Mouse (Mus musculus): ENCODE results near the gene Gm5580. TPM values are rescaled to one million over a fixed set of nuclear protein-coding genes. Genes with fewer than 3 reads are reported as not detected.
"Not testable (repeated sequence)": the region's sequence is repeated elsewhere in the genome, so short reads cannot be mapped to it uniquely, and the experiment has no call there.

The Gm5580 gene
- polyA plus RNA-seq (2012; rRNA removed): 0.11 TPM in 1 of 2 replicates, not detected in the other

- not testable (repeated sequence) for H3K36me3 ChIP-seq (ENCODE audit: control insufficient read depth, insufficient read depth, low read length); H3K4me3 ChIP-seq (ENCODE audit: low read depth, low read length); H3K27me3 ChIP-seq (ENCODE audit: control insufficient read depth, insufficient read depth, low read length); H3K27ac ChIP-seq (ENCODE audit: insufficient read depth, low read depth, low read length); H3K4me1 ChIP-seq (ENCODE audit: control insufficient read depth, insufficient read depth, insufficient read length, low read length)
- 93% methylated on average over 11 of the region's 11 CpGs for WGBS
Observed at GRCm38 (mm10) chr6:116550841-116551240, at the start of gene Gm5580. TSS of gene Gm5580 (plus strand) at chr6:116551141.

- 91% methylated on average over 20 of the region's 20 CpGs for WGBS
- H3K36me3 ChIP-seq (ENCODE audit: control insufficient read depth, insufficient read depth, low read length); H3K4me1 ChIP-seq (ENCODE audit: control insufficient read depth, insufficient read depth, insufficient read length, low read length); H3K4me3 ChIP-seq (ENCODE audit: low read depth, low read length); H3K27ac ChIP-seq (ENCODE audit: insufficient read depth, low read depth, low read length); H3K27me3 ChIP-seq (ENCODE audit: control insufficient read depth, insufficient read depth, low read length): not testable (repeated sequence)
Observed at GRCm38 (mm10) chr6:116506302-116507003, 44.5 kb upstream of the Gm5580 start, which contains the start of gene Olfr212. TSS of gene Olfr212 (plus strand) at chr6:116506516.

- Histone ChIP-seq H3K27ac (ENCODE audit: insufficient read depth, low read depth, low read length) (no peak overlapping the region), H3K4me3 (ENCODE audit: low read depth, low read length) (no peak overlapping the region), H3K27me3 (ENCODE audit: control insufficient read depth, insufficient read depth, low read length) (no peaks in the 10 kb centered on the region), H3K36me3 (ENCODE audit: control insufficient read depth, insufficient read depth, low read length) (no peaks in the 10 kb centered on the region), H3K4me1 (ENCODE audit: control insufficient read depth, insufficient read depth, insufficient read length, low read length) (no peaks in the 10 kb centered on the region)
- no peak for TF ChIP-seq POLR2A (IDR thresholded peaks at IDR 0.05; ENCODE audit: low read depth, low read length)
- no peak for TF ChIP-seq CTCF (IDR thresholded peaks at IDR 0.05; ENCODE audit: extremely low read depth, insufficient read length, insufficient replicate concordance, low read depth, low read length)
Observed at GRCm38 (mm10) chr6:116514832-116515231, 36.1 kb upstream of the Gm5580 start.

- TF ChIP-seq CTCF (IDR thresholded peaks at IDR 0.05; ENCODE audit: extremely low read depth, insufficient read length, insufficient replicate concordance, low read depth, low read length) (no peak), POLR2A (IDR thresholded peaks at IDR 0.05; ENCODE audit: low read depth, low read length) (no peak)
- H3K4me3 ChIP-seq (ENCODE audit: low read depth, low read length): no peak within 1 kb of the TSS
- H3K36me3 ChIP-seq (ENCODE audit: control insufficient read depth, insufficient read depth, low read length): no peaks in the 10 kb centered on the region
- H3K27me3 ChIP-seq (ENCODE audit: control insufficient read depth, insufficient read depth, low read length): no peaks in the 10 kb centered on the region
- H3K27ac ChIP-seq (ENCODE audit: insufficient read depth, low read depth, low read length): no peak within 1 kb of the TSS
- H3K4me1 ChIP-seq (ENCODE audit: control insufficient read depth, insufficient read depth, insufficient read length, low read length): no peaks in the 10 kb centered on the region
- whole genome bisulfite sequencing: 86% methylated on average over 1 of the region's 1 CpGs
Observed at GRCm38 (mm10) chr6:116538156-116538555, 12.8 kb upstream of the Gm5580 start, which contains the start of gene Olfr213. TSS of gene Olfr213 (plus strand) at chr6:116538456.

DNA sequence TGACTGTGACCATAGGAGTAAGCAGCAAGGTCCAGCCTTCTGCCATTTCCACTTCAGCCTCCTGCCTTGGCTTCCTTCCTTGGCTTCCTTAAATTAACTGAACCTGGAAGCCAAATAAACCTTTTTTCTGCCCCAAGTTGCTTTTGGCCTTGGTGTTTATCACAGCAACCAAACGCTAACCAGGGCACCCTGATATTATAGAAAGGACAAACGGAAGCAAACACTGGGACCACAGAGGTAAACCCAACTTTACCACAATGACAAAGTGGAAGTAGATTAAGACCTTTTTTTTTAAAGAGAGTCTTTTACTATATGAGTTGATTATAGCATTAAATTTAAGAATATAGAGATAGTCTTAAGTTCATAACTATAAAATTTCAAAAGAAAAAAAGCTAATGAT lies 8.4 kb upstream of the Gm5580 start:
- WGBS: 69% methylated on average over 2 of the region's 2 CpGs
- Histone ChIP-seq H3K4me3 (ENCODE audit: low read depth, low read length) (no peak overlapping the region), H3K27me3 (ENCODE audit: control insufficient read depth, insufficient read depth, low read length) (no peaks in the 10 kb centered on the region), H3K27ac (ENCODE audit: insufficient read depth, low read depth, low read length) (no peak overlapping the region), H3K36me3 (ENCODE audit: control insufficient read depth, insufficient read depth, low read length) (no peaks in the 10 kb centered on the region), H3K4me1 (ENCODE audit: control insufficient read depth, insufficient read depth, insufficient read length, low read length) (no peaks in the 10 kb centered on the region)
- no peak for TF ChIP-seq POLR2A (IDR thresholded peaks at IDR 0.05; ENCODE audit: low read depth, low read length)
- no peak for TF ChIP-seq CTCF (IDR thresholded peaks at IDR 0.05; ENCODE audit: extremely low read depth, insufficient read length, insufficient replicate concordance, low read depth, low read length)

- no peaks in the 10 kb centered on the region for H3K4me1 ChIP-seq (ENCODE audit: control insufficient read depth, insufficient read depth, insufficient read length, low read length)
- H3K27ac ChIP-seq (ENCODE audit: insufficient read depth, low read depth, low read length): no peak within 1 kb of the TSS
- H3K27me3 ChIP-seq (ENCODE audit: control insufficient read depth, insufficient read depth, low read length): no peaks in the 10 kb centered on the region
- 66% methylated on average over 1 of the region's 1 CpGs for WGBS
- no peak within 1 kb of the TSS for H3K4me3 ChIP-seq (ENCODE audit: low read depth, low read length)
- H3K36me3 ChIP-seq (ENCODE audit: control insufficient read depth, insufficient read depth, low read length): no peaks in the 10 kb centered on the region
- no peak for TF ChIP-seq CTCF (IDR thresholded peaks at IDR 0.05; ENCODE audit: extremely low read depth, insufficient read length, insufficient replicate concordance, low read depth, low read length)
- no peak for TF ChIP-seq POLR2A (IDR thresholded peaks at IDR 0.05; ENCODE audit: low read depth, low read length)
Observed at GRCm38 (mm10) chr6:116553935-116554334, 3.0 kb downstream of the Gm5580 start, which contains the start of gene Olfr214. TSS of gene Olfr214 (plus strand) at chr6:116554235.

DNA sequence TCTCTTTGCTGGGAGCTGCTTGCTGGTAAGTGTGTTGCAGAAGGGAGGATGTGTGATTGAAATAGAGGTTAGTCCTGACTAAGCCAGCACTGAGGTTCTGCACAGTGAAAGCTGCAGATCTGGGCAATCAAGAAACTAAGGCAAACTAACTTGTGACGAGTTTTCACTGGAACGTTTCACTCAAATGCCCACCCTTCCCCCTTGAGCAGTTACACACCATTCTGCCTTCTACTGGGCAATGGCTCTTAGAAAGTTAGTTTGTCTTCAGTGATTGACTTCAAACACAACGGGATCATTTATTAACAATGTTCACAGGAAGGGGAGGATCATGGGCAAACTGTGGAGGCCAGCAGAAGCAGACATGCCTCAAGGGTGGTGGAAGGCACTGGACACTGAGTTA lies 4.0 kb downstream of the Gm5580 start:
- no peaks in the 10 kb centered on the region for H3K27me3 ChIP-seq (ENCODE audit: control insufficient read depth, insufficient read depth, low read length)
- H3K27ac ChIP-seq (ENCODE audit: insufficient read depth, low read depth, low read length): no peak overlapping the region
- 49% methylated on average over 3 of the region's 3 CpGs for WGBS
- TF ChIP-seq POLR2A (IDR thresholded peaks at IDR 0.05; ENCODE audit: low read depth, low read length) (no peak), CTCF (IDR thresholded peaks at IDR 0.05; ENCODE audit: extremely low read depth, insufficient read length, insufficient replicate concordance, low read depth, low read length) (no peak)
- H3K36me3 ChIP-seq (ENCODE audit: control insufficient read depth, insufficient read depth, low read length): no peaks in the 10 kb centered on the region
- H3K4me1 ChIP-seq (ENCODE audit: control insufficient read depth, insufficient read depth, insufficient read length, low read length): no peaks in the 10 kb centered on the region
- no peak overlapping the region for H3K4me3 ChIP-seq (ENCODE audit: low read depth, low read length)

All from small intestine, adult 2 months (tissue).